Mouse (Mus musculus) heart, embryonic 11.5 days (tissue): Measurements from ENCODE around the gene Iqca. TPM values are rescaled to one million over a fixed set of nuclear protein-coding genes. Genes with fewer than 3 reads are reported as not detected.

ENCODE experiments used
- ATAC-seq: fragments of 200-750 bp; cut with Nextera tagmentation; replicated peaks from 2 replicates; pipeline ENCODE4 v1.8.0; 2017; ENCODE audit warnings: moderate library complexity; ENCODE audit not compliant: insufficient number of reproducible peaks, low FRiP score, low TSS enrichment
- H3K27ac ChIP-seq: fragments of 300-500 bp; sonication (generic); 2 replicates; pipeline ENCODE4 v1.5.1; 2014; ENCODE audit warnings: mild to moderate bottlenecking, low read depth, low read length
- H3K27me3 ChIP-seq: fragments of 300-500 bp; sonication (generic); 2 replicates; pipeline ENCODE4 v1.6.1; 2014; ENCODE audit warnings: mild to moderate bottlenecking, low read length, mixed read lengths; ENCODE audit not compliant: control insufficient read depth, insufficient read depth
- H3K36me3 ChIP-seq: fragments of 300-500 bp; sonication (generic); 2 replicates; pipeline ENCODE4 v1.6.1; 2014; ENCODE audit warnings: mild to moderate bottlenecking, low read length, moderate library complexity, mixed read lengths; ENCODE audit not compliant: control insufficient read depth, insufficient read depth
- H3K4me1 ChIP-seq: fragments of 300-500 bp; sonication (generic); 2 replicates; pipeline ENCODE4 v1.6.1; 2014; ENCODE audit warnings: low read length; ENCODE audit not compliant: control insufficient read depth, insufficient read depth
- H3K4me2 ChIP-seq: fragments of 300-500 bp; sonication (generic); 2 replicates; pipeline ENCODE4 v1.6.1; 2014; ENCODE audit warnings: mild to moderate bottlenecking, moderate library complexity
- H3K4me3 ChIP-seq: fragments of 300-500 bp; sonication (generic); 2 replicates; pipeline ENCODE4 v1.5.1; 2014; ENCODE audit warnings: low read depth, low read length
- H3K9ac ChIP-seq: fragments of 300-500 bp; sonication (generic); 2 replicates; pipeline ENCODE4 v1.6.1; 2014; ENCODE audit warnings: mild to moderate bottlenecking, low read depth, low read length, moderate library complexity
- H3K9me3 ChIP-seq: fragments of 300-500 bp; sonication (generic); replicated peaks from 2 replicates; pipeline ENCODE4 v1.6.1; 2016; ENCODE audit warnings: low read length; ENCODE audit not compliant: control insufficient read depth
- WGBS: fragments of 180-500 bp; shearing (Covaris S2); extraction: QIAGEN DNeasy Blood & Tissue Kit; methylation state at CpG from one replicate; pipeline ENCODE4 v1.1.7; 2014; ENCODE audit not compliant: insufficient replicate concordance; 5-methylcytosine and 5-hydroxymethylcytosine counted together
- polyA plus RNA-seq: library from polyadenylated mRNA; unstranded; fragments of >200 nt; fragmentation: Nextera tagmentation; extraction: Ambion mirVana; gene quantifications from 2 replicates; pipeline ENCODE4 v1.2.1, GENCODE M21; 2014

The Iqca gene
- polyA plus RNA-seq, 1 experiment from 2014 or later: not detected

GRCm38 (mm10) chr1:90120706-90121105 is 32.5 kb downstream of the Iqca start:
- Histone ChIP-seq H3K27me3 (no peaks in the 10 kb centered on the region), H3K36me3 (no peaks in the 10 kb centered on the region), H3K9me3 (no peaks in the 10 kb centered on the region), H3K4me3 (no peak overlapping the region), H3K4me1 (no peaks in the 10 kb centered on the region), H3K9ac (no peak overlapping the region), H3K4me2 (no peak overlapping the region), H3K27ac (no peak overlapping the region)
- ATAC-seq: no peak
- 82% methylated on average over 6 of the region's 6 CpGs for WGBS

GRCm38 (mm10) chr1:90119214-90119613 is 34.0 kb downstream of the Iqca start:
- H3K27ac ChIP-seq: no peak overlapping the region
- 77% methylated on average over 12 of the region's 12 CpGs for WGBS
- H3K27me3 ChIP-seq: no peaks in the 10 kb centered on the region
- no peaks in the 10 kb centered on the region for H3K9me3 ChIP-seq
- H3K36me3 ChIP-seq: no peaks in the 10 kb centered on the region
- ATAC-seq: no peak
- H3K4me3 ChIP-seq: no peak overlapping the region
- no peaks in the 10 kb centered on the region for H3K4me1 ChIP-seq
- H3K9ac ChIP-seq: no peak overlapping the region
- no peak overlapping the region for H3K4me2 ChIP-seq

- Histone ChIP-seq H3K36me3 (no peaks in the 10 kb centered on the region), H3K27me3 (no peaks in the 10 kb centered on the region), H3K9me3 (no peaks in the 10 kb centered on the region), H3K27ac (no peak overlapping the region), H3K4me3 (no peak overlapping the region), H3K4me1 (no peaks in the 10 kb centered on the region), H3K9ac (no peak overlapping the region), H3K4me2 (no peak overlapping the region)
- WGBS: 72% methylated on average over 7 of the region's 7 CpGs
- no peak for ATAC-seq
These were observed 36.0 kb downstream of the Iqca start for GRCm38 (mm10) chr1:90117207-90117606.

- no peak overlapping the region for H3K9ac ChIP-seq
- no peaks in the 10 kb centered on the region for H3K27me3 ChIP-seq
- H3K4me1 ChIP-seq: no peaks in the 10 kb centered on the region
- no peaks in the 10 kb centered on the region for H3K9me3 ChIP-seq
- H3K36me3 ChIP-seq: no peaks in the 10 kb centered on the region
- no peak overlapping the region for H3K4me2 ChIP-seq
- WGBS: 82% methylated on average over 5 of the region's 5 CpGs
- no peak overlapping the region for H3K27ac ChIP-seq
- no peak for ATAC-seq
- no peak overlapping the region for H3K4me3 ChIP-seq
These were observed 38.6 kb downstream of the Iqca start for GRCm38 (mm10) chr1:90114586-90114985.

- Histone ChIP-seq H3K4me2 (no peak overlapping the region), H3K9ac (no peak overlapping the region), H3K4me1 (no peaks in the 10 kb centered on the region), H3K4me3 (no peak overlapping the region), H3K36me3 (no peaks in the 10 kb centered on the region), H3K9me3 (no peaks in the 10 kb centered on the region), H3K27me3 (no peaks in the 10 kb centered on the region), H3K27ac (no peak overlapping the region)
- WGBS: 88% methylated on average over 6 of the region's 6 CpGs
- ATAC-seq: no peak
These were observed 39.5 kb downstream of the Iqca start for GRCm38 (mm10) chr1:90113655-90114244.

GRCm38 (mm10) chr1:90112669-90113068 is 40.5 kb downstream of the Iqca start:
- no peaks in the 10 kb centered on the region for H3K27me3 ChIP-seq
- WGBS: 62% methylated on average over 2 of the region's 2 CpGs
- ATAC-seq: no peak
- no peaks in the 10 kb centered on the region for H3K4me1 ChIP-seq
- H3K36me3 ChIP-seq: no peaks in the 10 kb centered on the region
- H3K9ac ChIP-seq: no peak overlapping the region
- H3K27ac ChIP-seq: no peak overlapping the region
- no peak overlapping the region for H3K4me2 ChIP-seq
- H3K4me3 ChIP-seq: no peak overlapping the region
- no peaks in the 10 kb centered on the region for H3K9me3 ChIP-seq

- H3K9ac ChIP-seq: no peak overlapping the region
- no peaks in the 10 kb centered on the region for H3K4me1 ChIP-seq
- H3K36me3 ChIP-seq: no peaks in the 10 kb centered on the region
- H3K4me2 ChIP-seq: no peak overlapping the region
- H3K4me3 ChIP-seq: no peak overlapping the region
- H3K9me3 ChIP-seq: no peaks in the 10 kb centered on the region
- H3K27ac ChIP-seq: no peak overlapping the region
- no peaks in the 10 kb centered on the region for H3K27me3 ChIP-seq
- ATAC-seq: no peak
- WGBS: 76% methylated on average over 2 of the region's 2 CpGs
These were observed 41.9 kb downstream of the Iqca start for GRCm38 (mm10) chr1:90111198-90111839.

GRCm38 (mm10) chr1:90103896-90104487 is 49.2 kb downstream of the Iqca start:
- H3K4me3 ChIP-seq: no peak overlapping the region
- no peak overlapping the region for H3K4me2 ChIP-seq
- 52% methylated on average over 8 of the region's 8 CpGs for WGBS

More at GRCm38 (mm10) chr1:90103896-90104487, 49.2 kb downstream of the Iqca start:
- no peaks in the 10 kb centered on the region for H3K4me1 ChIP-seq
- H3K27ac ChIP-seq: no peak overlapping the region
- no peaks in the 10 kb centered on the region for H3K36me3 ChIP-seq
- H3K27me3 ChIP-seq: no peaks in the 10 kb centered on the region
- H3K9me3 ChIP-seq: no peaks in the 10 kb centered on the region
- no peak for ATAC-seq
- no peak overlapping the region for H3K9ac ChIP-seq
